Mouse (Mus musculus): ENCODE measurements around the gene Eme1. TPM values are rescaled to one million over a fixed set of nuclear protein-coding genes. Genes with fewer than 3 reads are reported as not detected.
A peak's percentile ranks its signal among the peaks of the same experiment; 100 is the strongest.

The Eme1 gene
- polyA plus RNA-seq, 1 experiment from 2014 or later, result 33.9 TPM

DNA sequence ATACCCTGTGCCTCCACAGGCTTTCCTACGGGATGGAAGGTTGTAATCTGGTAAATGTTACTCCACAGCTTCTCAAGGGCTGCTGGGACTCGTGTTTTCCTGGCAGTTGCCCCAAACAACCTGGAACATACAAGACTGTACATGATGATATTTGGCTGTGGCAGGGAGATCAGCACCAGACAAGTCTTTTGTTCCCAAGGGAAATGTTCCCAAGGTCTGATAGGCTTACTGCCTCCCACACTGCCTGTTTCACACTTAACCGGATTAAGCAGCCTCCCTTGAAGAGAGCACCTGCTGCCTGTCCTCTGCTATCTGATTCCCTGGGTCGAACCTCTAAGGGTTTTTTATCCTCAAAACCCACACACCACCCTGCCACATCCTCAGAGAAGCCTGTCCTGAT lies 38.3 kb downstream of the Eme1 start:
- DNase-seq (ENCODE audit: low spot score), result no peak
- no peak for ATAC-seq (ENCODE audit: low FRiP score)
- Histone ChIP-seq H3K4me2 (replicated peaks; ENCODE audit: low read depth, low read length) (no peak overlapping the region), H3K27ac (ENCODE audit: low read depth, low read length) (no peak overlapping the region), H3K36me3 (ENCODE audit: control insufficient read depth, insufficient read depth, low read length) (no peaks in the 10 kb centered on the region), H3K4me3 (ENCODE audit: low read depth, low read length) (no peak overlapping the region), H3K4me1 (replicated peaks; ENCODE audit: control insufficient read depth, insufficient read depth, low read length) (no peaks in the 10 kb centered on the region), H3K9me3 (ENCODE audit: control insufficient read depth, low read length) (no peaks in the 10 kb centered on the region), H3K9ac (ENCODE audit: low read depth, low read length) (no peak overlapping the region), H3K27me3 (ENCODE audit: control insufficient read depth, insufficient read depth, low read length) (no peaks in the 10 kb centered on the region)
- WGBS, result 31% methylated on average over 4 of the region's 4 CpGs

GRCm38 (mm10) chr11:94614603-94615002 lies 39.2 kb downstream of the Eme1 start:
- H3K9ac ChIP-seq (ENCODE audit: low read depth, low read length), result no peak overlapping the region
- no peaks in the 10 kb centered on the region for H3K9me3 ChIP-seq (ENCODE audit: control insufficient read depth, low read length)
- WGBS, result 75% methylated on average over 4 of the region's 4 CpGs
- H3K27me3 ChIP-seq (ENCODE audit: control insufficient read depth, insufficient read depth, low read length), result no peaks in the 10 kb centered on the region
- H3K36me3 ChIP-seq (ENCODE audit: control insufficient read depth, insufficient read depth, low read length), result no peaks in the 10 kb centered on the region
- H3K4me2 ChIP-seq (replicated peaks; ENCODE audit: low read depth, low read length), result no peak overlapping the region
- DNase-seq (ENCODE audit: low spot score) (no peak), ATAC-seq (ENCODE audit: low FRiP score) (no peak)
- H3K4me3 ChIP-seq (ENCODE audit: low read depth, low read length), result no peak overlapping the region
- H3K27ac ChIP-seq (ENCODE audit: low read depth, low read length), result no peak overlapping the region
- no peaks in the 10 kb centered on the region for H3K4me1 ChIP-seq (replicated peaks; ENCODE audit: control insufficient read depth, insufficient read depth, low read length)

DNA sequence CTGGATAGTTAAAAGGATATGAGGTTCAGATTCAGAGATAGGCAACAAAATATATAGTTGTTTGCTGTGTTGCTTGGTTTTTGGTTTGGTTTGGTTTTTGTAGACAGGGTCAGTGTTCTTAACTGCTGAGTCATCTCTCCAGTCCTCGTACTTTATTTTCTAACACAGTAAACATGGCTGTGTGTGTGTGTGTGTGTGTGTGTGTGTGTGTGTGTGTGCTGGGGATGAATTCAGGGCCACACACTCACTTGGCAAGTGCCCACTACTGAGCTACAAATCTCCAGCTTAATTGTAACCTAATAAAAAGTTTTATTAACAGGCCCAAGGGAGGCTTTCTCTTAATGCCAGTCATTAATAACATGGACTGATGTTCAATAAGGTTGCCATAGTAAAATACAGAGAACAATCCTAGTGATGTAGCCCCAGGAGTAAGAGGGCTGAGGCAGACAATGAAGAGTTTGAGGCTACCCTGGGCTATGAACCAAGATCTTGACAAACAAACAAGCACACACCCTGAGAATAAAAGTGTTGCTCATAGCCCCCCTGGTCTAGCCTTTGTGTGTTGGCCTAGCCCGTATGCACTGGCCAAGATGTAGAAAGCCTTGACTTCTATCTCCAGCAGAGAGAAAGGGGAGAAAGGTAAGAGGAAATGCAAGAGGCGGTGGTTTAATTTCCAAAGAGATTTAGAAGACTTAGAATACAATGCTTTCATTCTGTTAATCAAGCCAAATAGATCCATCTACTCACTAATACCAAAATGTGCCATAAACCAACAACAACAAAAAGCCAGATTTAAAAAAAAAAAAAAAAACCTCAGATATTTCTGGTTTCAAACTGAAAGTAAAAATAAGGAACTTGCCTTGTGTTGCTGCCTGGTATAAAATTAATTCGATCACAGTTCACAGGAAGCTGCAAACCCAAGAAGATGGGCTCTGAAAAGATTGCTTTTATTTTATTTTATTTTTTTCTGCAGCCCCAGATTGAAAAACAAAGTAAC lies 42.7 kb downstream of the Eme1 start:
- no peak overlapping the region for H3K27ac ChIP-seq (ENCODE audit: low read depth, low read length)
- ATAC-seq (ENCODE audit: low FRiP score) (no peak), DNase-seq (ENCODE audit: low spot score) (no peak)
- no peaks in the 10 kb centered on the region for H3K4me1 ChIP-seq (replicated peaks; ENCODE audit: control insufficient read depth, insufficient read depth, low read length)
- no peak overlapping the region for H3K4me2 ChIP-seq (replicated peaks; ENCODE audit: low read depth, low read length)
- WGBS, result 72% methylated on average over 4 of the region's 4 CpGs
- H3K27me3 ChIP-seq (ENCODE audit: control insufficient read depth, insufficient read depth, low read length), result no peaks in the 10 kb centered on the region
- no peak overlapping the region for H3K9ac ChIP-seq (ENCODE audit: low read depth, low read length)
- H3K4me3 ChIP-seq (ENCODE audit: low read depth, low read length), result no peak overlapping the region
- no peaks in the 10 kb centered on the region for H3K9me3 ChIP-seq (ENCODE audit: control insufficient read depth, low read length)
- no peaks in the 10 kb centered on the region for H3K36me3 ChIP-seq (ENCODE audit: control insufficient read depth, insufficient read depth, low read length)

DNA sequence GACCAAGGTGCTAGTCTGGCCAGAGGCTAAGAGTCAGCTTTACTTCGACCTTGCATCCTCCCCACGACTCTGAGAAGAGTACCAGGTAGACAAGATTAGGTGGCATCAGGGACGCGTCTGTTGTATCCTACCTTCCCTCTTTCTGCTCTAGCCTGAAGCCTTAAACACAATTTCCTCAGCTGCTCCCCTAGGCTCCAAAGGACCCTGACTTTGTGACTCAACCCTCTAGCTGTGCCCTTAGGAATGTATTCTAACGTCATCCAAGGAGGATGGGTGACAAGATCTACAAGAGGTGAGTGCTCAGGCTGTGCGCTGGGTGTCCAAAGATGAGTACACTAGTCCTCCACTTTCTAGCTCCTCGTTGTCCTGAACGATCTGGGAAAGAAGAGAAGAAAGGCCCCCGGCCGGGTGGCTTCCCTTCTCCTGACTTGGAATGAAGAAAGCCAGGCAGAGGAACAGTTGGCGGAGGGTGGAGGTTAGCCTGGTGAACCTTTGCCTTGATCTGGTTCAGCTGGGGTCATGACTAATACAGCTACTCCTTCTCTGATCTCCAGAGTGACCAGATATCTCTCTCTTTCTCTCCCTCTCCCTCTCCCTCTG lies 51.3 kb downstream of the Eme1 start:
- H3K4me2 ChIP-seq (replicated peaks; ENCODE audit: low read depth, low read length), result peak overlapping the region; percentile 66
- no peaks in the 10 kb centered on the region for H3K27me3 ChIP-seq (ENCODE audit: control insufficient read depth, insufficient read depth, low read length)
- H3K9me3 ChIP-seq (ENCODE audit: control insufficient read depth, low read length), result no peaks in the 10 kb centered on the region
- DNase-seq (ENCODE audit: low spot score) (no peak), ATAC-seq (ENCODE audit: low FRiP score) (no peak)
- no peak overlapping the region for H3K4me3 ChIP-seq (ENCODE audit: low read depth, low read length)
- 64% methylated on average over 11 of the region's 11 CpGs for WGBS
- no peaks in the 10 kb centered on the region for H3K36me3 ChIP-seq (ENCODE audit: control insufficient read depth, insufficient read depth, low read length)
- H3K9ac ChIP-seq (ENCODE audit: low read depth, low read length), result no peak overlapping the region
- no peaks in the 10 kb centered on the region for H3K4me1 ChIP-seq (replicated peaks; ENCODE audit: control insufficient read depth, insufficient read depth, low read length)
- no peak overlapping the region for H3K27ac ChIP-seq (ENCODE audit: low read depth, low read length)

DNA sequence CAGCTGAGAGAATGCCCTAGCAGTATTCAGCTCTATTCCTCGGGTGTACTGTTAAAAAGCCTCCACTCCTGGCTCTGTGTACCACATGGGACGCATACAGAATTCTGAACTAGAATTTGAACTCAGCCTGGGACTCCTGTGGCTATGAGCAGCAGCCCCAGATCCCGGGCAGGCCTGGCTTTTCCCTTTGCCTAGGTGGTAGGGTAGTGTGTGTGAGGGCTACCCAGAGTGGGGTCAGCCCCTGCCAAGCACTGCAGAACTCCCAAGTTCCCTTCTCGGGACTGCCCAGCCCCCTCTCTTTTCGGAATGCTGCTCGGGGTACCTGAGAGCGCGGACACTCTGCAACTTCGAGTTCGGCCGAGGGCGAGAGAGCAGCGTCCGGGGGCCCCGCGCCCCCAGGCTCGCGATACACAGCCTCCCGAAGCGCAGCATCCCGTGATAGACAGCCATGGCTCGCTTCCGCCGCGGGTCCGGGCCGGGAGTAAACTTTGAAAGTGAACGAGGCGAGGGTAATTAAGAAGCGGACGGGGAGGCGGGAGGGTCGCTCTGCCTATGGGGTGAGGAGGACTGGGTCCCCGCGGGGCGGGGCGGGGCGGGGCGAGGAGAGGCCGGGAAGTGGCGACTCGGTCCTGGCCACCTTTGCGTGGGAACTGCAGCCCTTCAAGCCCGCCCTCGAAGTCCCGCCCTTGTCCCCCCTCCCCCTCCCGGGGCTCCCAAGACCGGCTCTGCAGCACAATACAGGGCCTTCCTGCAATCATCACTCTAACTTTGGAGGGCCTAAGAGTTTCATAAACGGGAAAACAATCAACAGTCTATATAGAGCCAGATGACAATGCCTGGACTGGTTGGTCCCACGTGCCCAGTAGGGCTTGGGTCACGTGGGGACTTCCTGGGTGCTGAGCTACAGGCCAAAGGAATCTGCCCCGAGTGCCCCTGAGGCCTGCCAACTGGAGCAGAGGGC lies 52.2 kb downstream of the Eme1 start, which contains the start of gene Acsf2:
Gene Acsf2 (minus strand): TSS at position 551 of the 961 bp plus-strand sequence.
- Histone ChIP-seq H3K4me2 (replicated peaks; ENCODE audit: low read depth, low read length) (peak within 1 kb of the TSS; percentile 66), H3K4me3 (ENCODE audit: low read depth, low read length) (peak within 1 kb of the TSS; percentile 43), H3K9me3 (ENCODE audit: control insufficient read depth, low read length) (no peaks in the 10 kb centered on the region), H3K4me1 (replicated peaks; ENCODE audit: control insufficient read depth, insufficient read depth, low read length) (no peaks in the 10 kb centered on the region), H3K27me3 (ENCODE audit: control insufficient read depth, insufficient read depth, low read length) (no peaks in the 10 kb centered on the region), H3K27ac (ENCODE audit: low read depth, low read length) (no peak within 1 kb of the TSS), H3K36me3 (ENCODE audit: control insufficient read depth, insufficient read depth, low read length) (no peaks in the 10 kb centered on the region), H3K9ac (ENCODE audit: low read depth, low read length) (peak within 1 kb of the TSS; percentile 59)
- ATAC-seq (ENCODE audit: low FRiP score) (peak; percentile 94), DNase-seq (ENCODE audit: low spot score) (peak; percentile 83)
- WGBS, result under 1% methylated on average over 47 of the region's 52 CpGs

GRCm38 (mm10) chr11:94600447-94600846 lies 53.3 kb downstream of the Eme1 start:
- ATAC-seq (ENCODE audit: low FRiP score) (no peak), DNase-seq (ENCODE audit: low spot score) (no peak)
- no peak overlapping the region for H3K4me3 ChIP-seq (ENCODE audit: low read depth, low read length)
- H3K9ac ChIP-seq (ENCODE audit: low read depth, low read length), result no peak overlapping the region
- H3K9me3 ChIP-seq (ENCODE audit: control insufficient read depth, low read length), result no peaks in the 10 kb centered on the region
- H3K4me2 ChIP-seq (replicated peaks; ENCODE audit: low read depth, low read length), result no peak overlapping the region
- no peaks in the 10 kb centered on the region for H3K36me3 ChIP-seq (ENCODE audit: control insufficient read depth, insufficient read depth, low read length)
- no peaks in the 10 kb centered on the region for H3K27me3 ChIP-seq (ENCODE audit: control insufficient read depth, insufficient read depth, low read length)
- H3K4me1 ChIP-seq (replicated peaks; ENCODE audit: control insufficient read depth, insufficient read depth, low read length), result no peaks in the 10 kb centered on the region
- no peak overlapping the region for H3K27ac ChIP-seq (ENCODE audit: low read depth, low read length)
- 95% methylated on average over 7 of the region's 7 CpGs for WGBS

- 75% methylated on average over 6 of the region's 6 CpGs for WGBS
- DNase-seq (ENCODE audit: low spot score), result no peak
These were observed 55.2 kb downstream of the Eme1 start for GRCm38 (mm10) chr11:94598437-94599120.

DNA sequence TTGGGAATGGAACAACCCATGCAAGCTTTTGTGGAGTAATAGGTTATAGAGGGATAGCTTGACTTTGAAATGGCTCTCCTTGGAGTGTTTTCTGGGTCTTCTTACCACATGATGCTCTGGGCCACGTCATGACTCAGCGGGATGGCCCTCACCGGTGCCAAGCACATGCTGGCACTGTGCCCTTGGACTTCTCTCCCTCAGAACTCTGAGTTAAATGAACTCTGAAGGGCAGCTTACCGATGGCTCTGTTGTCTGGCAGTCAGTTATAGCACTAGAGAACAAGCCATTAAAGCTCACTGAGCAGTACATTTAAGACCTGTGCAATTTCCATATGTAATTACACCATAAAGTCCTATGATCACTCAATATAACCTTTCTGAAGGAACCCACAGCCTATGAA lies 56.4 kb downstream of the Eme1 start:
- 95% methylated on average over 4 of the region's 4 CpGs for WGBS
- H3K36me3 ChIP-seq (ENCODE audit: control insufficient read depth, insufficient read depth, low read length), result no peaks in the 10 kb centered on the region
- DNase-seq (ENCODE audit: low spot score) (no peak), ATAC-seq (ENCODE audit: low FRiP score) (no peak)
- no peaks in the 10 kb centered on the region for H3K4me1 ChIP-seq (replicated peaks; ENCODE audit: control insufficient read depth, insufficient read depth, low read length)
- H3K27ac ChIP-seq (ENCODE audit: low read depth, low read length), result no peak overlapping the region
- no peaks in the 10 kb centered on the region for H3K27me3 ChIP-seq (ENCODE audit: control insufficient read depth, insufficient read depth, low read length)
- H3K9me3 ChIP-seq (ENCODE audit: control insufficient read depth, low read length), result no peaks in the 10 kb centered on the region
- no peak overlapping the region for H3K4me3 ChIP-seq (ENCODE audit: low read depth, low read length)
- no peak overlapping the region for H3K9ac ChIP-seq (ENCODE audit: low read depth, low read length)
- H3K4me2 ChIP-seq (replicated peaks; ENCODE audit: low read depth, low read length), result no peak overlapping the region

More at GRCm38 (mm10) chr11:94598437-94599120, 55.2 kb downstream of the Eme1 start:
- Histone ChIP-seq H3K27me3 (ENCODE audit: control insufficient read depth, insufficient read depth, low read length) (no peaks in the 10 kb centered on the region), H3K4me3 (ENCODE audit: low read depth, low read length) (no peak overlapping the region), H3K4me1 (replicated peaks; ENCODE audit: control insufficient read depth, insufficient read depth, low read length) (no peaks in the 10 kb centered on the region), H3K4me2 (replicated peaks; ENCODE audit: low read depth, low read length) (no peak overlapping the region), H3K9ac (ENCODE audit: low read depth, low read length) (no peak overlapping the region), H3K27ac (ENCODE audit: low read depth, low read length) (no peak overlapping the region), H3K36me3 (ENCODE audit: control insufficient read depth, insufficient read depth, low read length) (no peaks in the 10 kb centered on the region), H3K9me3 (ENCODE audit: control insufficient read depth, low read length) (no peaks in the 10 kb centered on the region)
- ATAC-seq (ENCODE audit: low FRiP score), result no peak

Measured in hindbrain, embryonic 11.5 days (tissue).